Mouse (Mus musculus): ENCODE data around the gene Snx3. TPM values are rescaled to one million over a fixed set of nuclear protein-coding genes. Genes with fewer than 3 reads are reported as not detected.

The Snx3 gene
- total and polyA plus RNA-seq, 3 experiments: 164 to 258 (median 179) TPM

DNA sequence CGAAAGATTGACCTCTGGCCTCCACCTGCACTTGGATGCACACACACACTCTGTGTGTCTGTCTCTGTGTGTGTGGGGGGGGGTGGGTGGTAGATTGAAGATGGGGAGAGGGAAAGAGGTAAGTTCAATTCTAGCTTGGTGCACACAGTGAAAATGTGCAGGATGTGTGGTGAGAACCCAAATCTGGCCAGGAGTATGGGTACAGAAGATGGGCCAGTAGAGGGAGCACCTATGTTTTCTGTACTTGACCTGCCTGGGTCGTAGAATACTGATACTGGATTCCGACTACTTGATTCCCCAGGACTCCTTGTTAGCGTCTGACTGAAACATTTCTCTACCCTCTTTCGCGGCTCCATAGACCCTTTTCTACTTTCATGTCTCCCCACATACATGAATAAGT is 8.3 kb downstream of the Snx3 start:
- WGBS: 75% methylated on average over 6 of the region's 6 CpGs
- DNase-seq: no peak
- H3K27me3 ChIP-seq (ENCODE audit: control insufficient read depth, insufficient read depth, low read length): no peaks in the 10 kb centered on the region
- no peak overlapping the region for H3K27ac ChIP-seq
- no peak overlapping the region for H3K4me3 ChIP-seq
- H3K36me3 ChIP-seq (ENCODE audit: control insufficient read depth, insufficient read depth, low read length): peaks cover 22% of the 10 kb centered on the region
- peaks cover 17% of the 10 kb centered on the region for H3K79me2 ChIP-seq (replicated peaks; ENCODE audit: control insufficient read depth, insufficient read depth, low read length)
- H3K9ac ChIP-seq (ENCODE audit: low read depth, low read length): no peak overlapping the region
- no peak for TF ChIP-seq POLR2A (IDR thresholded peaks at IDR 0.05; ENCODE audit: insufficient read depth, low read depth, low read length)
- TF ChIP-seq CTCF (IDR thresholded peaks at IDR 0.05): peak; percentile 34
- H3K4me1 ChIP-seq (ENCODE audit: control insufficient read depth, insufficient read depth, low read length): peaks cover 8% of the 10 kb centered on the region
- intact Hi-C loops (cut with DNase I): no loop called here

GRCm38 (mm10) chr10:42511184-42512135 is 9.6 kb downstream of the Snx3 start:
- Histone ChIP-seq H3K27ac (no peak overlapping the region), H3K4me1 (ENCODE audit: control insufficient read depth, insufficient read depth, low read length) (peaks cover 5% of the 10 kb centered on the region)

GRCm38 (mm10) chr10:42514125-42514524 is 12.3 kb downstream of the Snx3 start:
- H3K9ac ChIP-seq (ENCODE audit: low read depth, low read length): no peak overlapping the region
- H3K4me3 ChIP-seq: no peak overlapping the region
- peaks cover 11% of the 10 kb centered on the region for H3K79me2 ChIP-seq (replicated peaks; ENCODE audit: control insufficient read depth, insufficient read depth, low read length)
- no peak for DNase-seq
- TF ChIP-seq POLR2A (IDR thresholded peaks at IDR 0.05; ENCODE audit: insufficient read depth, low read depth, low read length) (no peak), EP300 (IDR thresholded peaks at IDR 0.05; ENCODE audit: insufficient read depth, low read depth, low read length) (no peak), CTCF (IDR thresholded peaks at IDR 0.05) (peak; percentile 32)
- H3K4me1 ChIP-seq (ENCODE audit: control insufficient read depth, insufficient read depth, low read length): no peaks in the 10 kb centered on the region; the same call in none of the 2 replicates
- intact Hi-C loops (cut with DNase I): no loop called here
- H3K27ac ChIP-seq: no peak overlapping the region
- H3K27me3 ChIP-seq (ENCODE audit: control insufficient read depth, insufficient read depth, low read length): no peaks in the 10 kb centered on the region
- peaks cover 11% of the 10 kb centered on the region for H3K36me3 ChIP-seq (ENCODE audit: control insufficient read depth, insufficient read depth, low read length)

More at GRCm38 (mm10) chr10:42511184-42512135, 9.6 kb downstream of the Snx3 start:
- no peak overlapping the region for H3K9ac ChIP-seq (ENCODE audit: low read depth, low read length)
- peaks cover 25% of the 10 kb centered on the region for H3K36me3 ChIP-seq (ENCODE audit: control insufficient read depth, insufficient read depth, low read length)
- H3K79me2 ChIP-seq (replicated peaks; ENCODE audit: control insufficient read depth, insufficient read depth, low read length): peaks cover 15% of the 10 kb centered on the region
- 77% methylated on average over 6 of the region's 6 CpGs for WGBS
- no peak overlapping the region for H3K4me3 ChIP-seq
- TF ChIP-seq EP300 (IDR thresholded peaks at IDR 0.05; ENCODE audit: insufficient read depth, low read depth, low read length) (no peak), CTCF (IDR thresholded peaks at IDR 0.05) (no peak)
- H3K27me3 ChIP-seq (ENCODE audit: control insufficient read depth, insufficient read depth, low read length): no peaks in the 10 kb centered on the region
- DNase-seq: no peak
- intact Hi-C loops (cut with DNase I): no loop called here

DNA sequence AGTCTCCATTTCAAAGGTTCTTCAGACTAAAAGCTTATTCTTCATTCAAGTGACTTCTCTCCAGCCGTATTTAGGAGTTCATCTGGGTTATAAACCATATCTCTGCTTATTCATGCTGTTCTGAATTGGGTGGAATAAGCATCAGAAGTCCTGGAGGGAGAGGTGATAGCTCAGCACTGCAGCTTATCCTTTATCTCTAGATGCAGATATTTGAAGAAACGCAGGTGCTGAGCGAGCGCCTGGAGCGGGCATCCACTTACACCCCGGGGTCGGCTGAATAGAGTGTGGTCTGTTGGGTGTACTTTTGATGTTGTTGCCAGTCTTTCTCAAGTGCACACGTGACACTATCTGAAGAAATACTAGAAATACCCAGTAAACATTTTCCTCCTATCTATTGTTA is 16.5 kb downstream of the Snx3 start:
- Histone ChIP-seq H3K4me3 (no peak overlapping the region), H3K79me2 (replicated peaks; ENCODE audit: control insufficient read depth, insufficient read depth, low read length) (peaks cover 10% of the 10 kb centered on the region; the same call in 1 of the 2 replicates), H3K36me3 (ENCODE audit: control insufficient read depth, insufficient read depth, low read length) (peaks cover 23% of the 10 kb centered on the region), H3K27me3 (ENCODE audit: control insufficient read depth, insufficient read depth, low read length) (no peaks in the 10 kb centered on the region), H3K4me1 (ENCODE audit: control insufficient read depth, insufficient read depth, low read length) (peaks cover 7% of the 10 kb centered on the region), H3K9ac (ENCODE audit: low read depth, low read length) (no peak overlapping the region), H3K27ac (no peak overlapping the region)
- intact Hi-C loops (cut with DNase I): no loop called here
- no peak for DNase-seq
- TF ChIP-seq CTCF (IDR thresholded peaks at IDR 0.05): no peak
- TF ChIP-seq POLR2A (IDR thresholded peaks at IDR 0.05; ENCODE audit: insufficient read depth, low read depth, low read length): no peak
- TF ChIP-seq EP300 (IDR thresholded peaks at IDR 0.05; ENCODE audit: insufficient read depth, low read depth, low read length): no peak
- 72% methylated on average over 8 of the region's 8 CpGs for WGBS

DNA sequence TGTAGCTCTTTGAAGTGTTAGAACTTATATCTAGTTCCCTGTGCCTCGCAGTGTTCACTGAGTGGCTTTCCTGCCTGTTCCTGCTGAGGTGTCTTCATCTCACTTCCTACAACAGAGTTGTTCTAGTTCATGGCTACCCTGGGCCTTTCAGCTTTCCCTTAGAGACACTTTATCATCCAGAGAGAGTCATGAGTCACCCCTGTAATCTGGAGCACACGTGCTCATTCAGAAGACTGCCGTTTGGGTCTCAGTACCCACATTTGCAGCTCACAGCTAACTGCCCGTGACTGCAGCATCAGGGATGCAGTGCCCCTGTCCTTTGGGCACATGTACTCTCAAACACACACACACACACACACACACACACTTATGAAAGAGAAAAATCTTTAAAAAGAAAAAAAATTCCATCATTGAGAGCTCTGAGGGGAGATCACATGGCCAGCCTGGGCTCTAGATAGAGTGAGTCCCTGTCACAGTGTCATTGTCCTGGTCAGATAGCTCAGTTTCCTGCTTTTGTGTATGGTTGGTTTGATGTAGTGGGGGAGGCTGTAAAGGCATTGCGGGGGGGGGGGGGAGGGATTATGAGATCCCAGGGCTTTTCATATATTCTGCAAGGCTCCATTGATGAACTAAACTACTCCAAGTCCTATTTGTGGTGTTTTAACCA is 19.6 kb downstream of the Snx3 start:
- no peak for TF ChIP-seq CTCF (IDR thresholded peaks at IDR 0.05)
- TF ChIP-seq EP300 (IDR thresholded peaks at IDR 0.05; ENCODE audit: insufficient read depth, low read depth, low read length): no peak
- no peak for TF ChIP-seq POLR2A (IDR thresholded peaks at IDR 0.05; ENCODE audit: insufficient read depth, low read depth, low read length)
- DNase-seq: no peak
- Histone ChIP-seq H3K27ac (no peak overlapping the region), H3K4me3 (no peak overlapping the region), H3K4me1 (ENCODE audit: control insufficient read depth, insufficient read depth, low read length) (peaks cover 7% of the 10 kb centered on the region), H3K9ac (ENCODE audit: low read depth, low read length) (no peak overlapping the region), H3K36me3 (ENCODE audit: control insufficient read depth, insufficient read depth, low read length) (peaks cover 18% of the 10 kb centered on the region), H3K79me2 (replicated peaks; ENCODE audit: control insufficient read depth, insufficient read depth, low read length) (peaks cover 5% of the 10 kb centered on the region), H3K27me3 (ENCODE audit: control insufficient read depth, insufficient read depth, low read length) (no peaks in the 10 kb centered on the region)
- 30% methylated on average over 5 of the region's 5 CpGs for WGBS
- intact Hi-C loops (cut with DNase I): no loop called here

DNA sequence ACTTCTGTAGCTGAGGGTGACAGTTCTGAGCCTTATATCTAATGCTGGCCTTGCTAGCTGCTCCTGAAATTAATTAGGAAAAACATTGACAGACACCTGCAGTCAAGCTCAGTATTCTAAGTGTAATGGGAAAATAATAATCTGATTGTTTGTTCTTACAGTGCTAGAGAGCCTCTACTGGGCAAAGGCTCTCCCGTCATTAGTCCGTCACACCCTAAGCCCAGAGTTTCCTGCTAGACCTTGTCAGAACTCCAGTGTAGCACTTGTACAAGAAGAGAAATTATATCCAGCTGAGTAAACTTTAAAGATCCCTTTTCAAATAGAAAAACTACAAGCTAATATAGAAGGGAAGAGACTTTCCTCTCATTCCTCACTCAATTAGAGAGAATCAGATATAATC is 21.1 kb downstream of the Snx3 start:
- Histone ChIP-seq H3K79me2 (replicated peaks; ENCODE audit: control insufficient read depth, insufficient read depth, low read length) (peaks cover 5% of the 10 kb centered on the region), H3K27ac (no peak overlapping the region), H3K27me3 (ENCODE audit: control insufficient read depth, insufficient read depth, low read length) (no peaks in the 10 kb centered on the region), H3K4me1 (ENCODE audit: control insufficient read depth, insufficient read depth, low read length) (peaks cover 7% of the 10 kb centered on the region), H3K36me3 (ENCODE audit: control insufficient read depth, insufficient read depth, low read length) (peaks cover 18% of the 10 kb centered on the region), H3K4me3 (no peak overlapping the region), H3K9ac (ENCODE audit: low read depth, low read length) (no peak overlapping the region)
- 32% methylated on average over 2 of the region's 2 CpGs for WGBS
- no peak for TF ChIP-seq POLR2A (IDR thresholded peaks at IDR 0.05; ENCODE audit: insufficient read depth, low read depth, low read length)
- peak; percentile 56 for TF ChIP-seq CTCF (IDR thresholded peaks at IDR 0.05)
- TF ChIP-seq EP300 (IDR thresholded peaks at IDR 0.05; ENCODE audit: insufficient read depth, low read depth, low read length): no peak
- DNase-seq: no peak
- intact Hi-C loops (cut with DNase I): no loop called here

Measured in heart, adult 2 months (tissue).